Mouse (Mus musculus) heart, postnatal 4 days (tissue): ENCODE data around the gene H2-Ob. TPM values are rescaled to one million over a fixed set of nuclear protein-coding genes. Genes with fewer than 3 reads are reported as not detected.
A peak's percentile ranks its signal among the peaks of the same experiment; 100 is the strongest.
"Not testable (repeated sequence)": the region's sequence is repeated elsewhere in the genome, so short reads cannot be mapped to it uniquely, and the experiment has no call there.

Experiments used
- DNase-seq: peaks from one replicate; pipeline ENCODE4 v3.0.0; 2021
- total RNA-seq, 2 experiments: library from RNA; stranded (reverse); gene quantifications; 2 replicates each; pipeline ENCODE4 v1.2.3; 2021

The H2-Ob gene
- total RNA-seq, 2 experiments from 2014 or later, result 0.23 to 0.38 TPM

DNA sequence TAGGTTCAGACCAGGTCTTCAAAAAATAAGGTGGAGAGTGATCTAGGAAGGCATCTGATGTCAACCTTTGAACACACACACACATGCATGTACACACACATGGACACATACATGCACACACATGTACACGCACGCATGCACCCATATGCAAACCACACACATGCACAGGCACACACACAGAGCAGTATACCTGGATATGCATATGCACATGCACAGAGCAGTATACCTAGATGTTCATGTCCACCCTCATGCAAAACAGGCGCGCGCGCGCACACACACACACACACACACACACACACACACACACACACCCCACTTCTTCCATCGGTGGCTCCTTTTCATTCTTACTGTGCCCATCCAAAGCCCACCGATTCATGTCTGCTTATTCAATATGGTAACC, 30.8 kb upstream of the H2-Ob start:
- peak; percentile 2 for DNase-seq

DNA sequence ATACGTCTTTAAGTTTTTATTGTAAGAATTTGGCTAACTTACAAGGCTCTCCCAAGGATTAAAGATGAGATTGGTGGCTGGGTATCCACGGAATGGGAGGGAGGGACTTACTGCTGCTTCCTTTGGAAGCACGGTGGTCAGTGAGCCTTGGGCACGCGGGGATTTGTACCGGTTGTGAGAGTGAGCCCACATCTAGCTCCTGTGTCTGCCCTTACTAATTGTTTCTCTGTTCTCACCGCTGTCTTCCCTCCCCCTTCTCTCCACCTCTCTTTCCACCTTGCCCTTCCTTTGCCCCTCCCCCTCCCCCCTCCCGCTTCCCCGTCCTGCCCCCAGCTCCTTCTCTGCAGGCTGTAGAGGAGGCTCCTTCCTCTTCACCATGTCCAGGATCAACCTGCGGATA, 30.3 kb upstream of the H2-Ob start:
- peak; percentile 2 for DNase-seq

DNA sequence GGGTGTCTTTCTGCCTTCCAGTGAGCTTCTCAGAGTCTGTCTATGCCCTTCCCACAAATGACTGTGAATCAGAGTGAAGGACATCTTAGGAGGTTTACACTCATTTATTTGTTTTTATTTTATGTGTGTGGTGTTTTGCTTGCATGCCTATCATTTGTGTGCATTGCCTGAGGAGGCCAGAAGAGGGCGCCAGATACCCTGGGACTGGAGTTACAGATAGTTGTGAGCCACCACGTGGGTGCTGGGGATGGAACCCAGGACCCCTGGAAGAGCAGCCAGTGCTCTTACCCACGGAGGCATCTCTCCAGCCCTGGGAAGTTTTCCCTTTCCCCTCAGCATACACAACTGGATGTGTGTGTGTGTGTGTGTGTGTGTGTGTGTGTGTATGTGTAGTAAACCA, 29.0 kb upstream of the H2-Ob start:
- peak; percentile 2 for DNase-seq

DNA sequence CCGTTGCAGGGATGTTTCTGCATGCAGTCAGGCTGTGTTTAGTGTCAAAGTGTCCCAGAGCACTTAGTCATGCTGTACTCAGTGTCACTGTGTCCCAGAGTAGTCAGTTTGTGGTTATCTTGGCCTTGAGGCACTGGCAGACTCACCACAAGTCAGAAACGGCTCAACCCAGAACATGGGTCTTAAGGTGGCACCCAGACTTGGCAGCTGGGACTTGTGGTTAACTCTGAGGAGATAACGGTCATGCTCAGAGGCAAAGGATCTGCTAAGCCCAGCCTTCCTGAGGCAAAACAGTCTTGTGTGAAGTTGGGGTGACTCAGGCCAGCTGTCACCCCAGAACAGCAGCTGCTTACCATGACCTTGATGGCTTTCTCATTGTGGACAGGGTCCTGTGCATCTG, 28.1 kb upstream of the H2-Ob start:
- DNase-seq, result peak; percentile 2

DNA sequence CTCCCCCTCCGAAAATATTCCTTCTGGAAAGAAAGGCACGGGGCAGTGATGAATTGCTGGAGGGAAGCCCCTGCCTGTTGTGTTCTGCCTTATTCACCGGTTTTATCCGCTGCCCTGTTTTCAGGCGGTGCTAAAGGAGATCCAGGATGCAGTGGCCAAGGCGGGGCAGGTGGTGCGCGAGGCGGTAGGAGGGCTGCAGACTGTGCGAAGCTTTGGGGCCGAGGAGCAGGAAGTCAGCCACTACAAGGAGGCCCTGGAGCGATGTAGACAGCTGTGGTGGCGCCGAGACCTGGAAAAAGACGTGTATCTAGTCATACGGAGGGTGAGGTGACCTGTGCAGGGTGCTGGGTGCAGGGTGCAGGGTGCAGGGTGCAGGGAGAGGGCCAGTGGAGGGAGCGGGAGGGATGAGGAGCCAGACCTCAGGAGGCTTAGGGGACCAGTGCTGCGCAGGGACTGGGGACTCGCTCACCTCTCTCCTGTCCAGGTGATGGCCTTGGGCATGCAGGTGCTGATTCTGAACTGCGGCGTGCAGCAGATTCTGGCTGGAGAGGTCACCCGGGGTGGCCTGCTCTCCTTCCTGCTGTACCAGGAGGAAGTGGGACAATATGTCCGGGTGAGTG, 26.8 kb upstream of the H2-Ob start:
- DNase-seq, result no peak

DNA sequence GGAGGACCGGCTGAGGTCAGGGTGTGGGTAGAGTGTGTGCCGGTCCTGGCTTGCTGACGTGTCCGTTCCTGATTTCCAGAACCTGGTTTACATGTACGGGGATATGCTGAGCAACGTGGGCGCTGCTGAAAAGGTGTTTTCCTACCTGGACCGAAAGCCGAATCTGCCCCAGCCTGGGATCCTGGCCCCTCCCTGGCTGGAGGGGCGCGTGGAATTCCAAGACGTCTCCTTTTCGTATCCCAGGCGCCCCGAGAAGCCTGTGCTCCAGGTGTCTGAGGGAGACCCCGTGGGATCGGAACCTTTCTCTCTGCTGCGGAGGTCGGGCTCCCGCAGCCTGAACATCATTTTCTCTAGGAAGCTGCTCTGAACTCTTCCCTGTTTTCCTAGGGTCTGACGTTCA, 24.8 kb upstream of the H2-Ob start:
- no peak for DNase-seq

DNA sequence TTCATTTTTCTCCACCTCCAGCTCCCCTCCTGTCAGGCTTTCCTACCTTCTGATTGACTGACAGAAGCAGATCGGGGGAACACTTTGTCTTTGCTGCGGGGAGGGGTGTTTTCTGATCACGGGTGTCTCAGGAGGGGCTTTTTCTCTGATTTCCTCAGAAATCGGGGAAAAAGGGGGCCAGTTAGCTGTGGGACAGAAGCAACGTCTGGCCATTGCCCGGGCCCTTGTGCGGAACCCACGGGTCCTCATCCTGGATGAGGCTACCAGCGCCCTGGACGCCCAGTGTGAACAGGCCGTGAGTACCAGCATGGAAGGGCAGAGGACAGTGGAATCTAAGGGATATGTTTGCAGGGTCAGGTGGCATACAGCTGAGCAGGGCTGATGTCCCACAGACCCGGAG, 23.5 kb upstream of the H2-Ob start:
- no peak for DNase-seq

DNA sequence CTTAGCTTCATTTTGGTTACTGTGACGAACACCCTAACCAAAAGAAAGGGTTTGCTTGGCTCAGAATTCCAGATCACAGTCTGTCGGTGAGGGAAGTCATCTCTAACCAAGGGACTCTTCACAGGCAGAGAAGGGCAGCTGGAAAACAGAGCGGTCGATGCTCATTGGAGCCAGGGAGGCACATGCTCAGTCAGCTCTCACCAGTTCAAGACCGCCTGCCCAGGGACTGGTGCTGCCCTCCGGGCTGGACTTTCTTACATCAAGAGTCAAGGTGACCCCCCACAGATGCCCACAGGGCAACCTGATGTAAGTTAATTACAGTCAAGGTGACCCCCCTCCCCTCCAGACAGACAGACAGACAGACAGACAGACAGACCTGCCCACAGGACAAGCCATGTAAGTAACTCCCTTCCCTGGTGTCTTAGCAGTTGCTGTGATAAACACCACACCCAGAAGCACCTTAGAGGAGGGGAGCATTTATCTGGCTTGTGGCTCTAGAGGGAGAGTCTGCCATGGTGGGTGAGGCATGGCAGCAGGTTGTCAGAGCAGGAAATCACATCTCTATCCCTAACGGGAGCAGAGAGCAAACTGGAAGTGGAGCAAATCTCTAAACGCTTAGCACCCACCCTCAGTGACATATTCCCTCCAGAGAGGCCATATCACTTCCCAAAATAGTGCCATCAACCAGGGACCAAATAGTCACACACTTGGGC, 21.3 kb upstream of the H2-Ob start:
- no peak for DNase-seq

DNA sequence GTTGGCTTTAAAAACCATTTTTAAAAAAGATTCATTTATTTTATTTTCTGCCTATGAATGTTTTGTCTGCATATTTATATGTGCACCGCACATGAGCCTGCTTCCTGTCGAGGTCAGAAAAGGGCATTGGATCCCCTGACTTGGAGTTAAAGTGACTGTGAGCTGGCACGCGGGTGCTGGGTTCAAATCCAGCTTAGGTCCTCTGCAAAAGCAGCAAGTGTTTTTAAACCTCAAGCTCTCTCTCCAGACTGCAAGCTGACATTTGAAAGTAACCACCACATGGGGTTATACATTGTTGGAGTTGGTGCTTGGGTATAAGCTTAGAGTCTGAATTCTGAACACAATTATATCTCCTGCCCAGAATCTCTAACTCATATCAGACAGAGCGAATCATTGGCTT, 20.7 kb upstream of the H2-Ob start:
- DNase-seq, result no peak

DNA sequence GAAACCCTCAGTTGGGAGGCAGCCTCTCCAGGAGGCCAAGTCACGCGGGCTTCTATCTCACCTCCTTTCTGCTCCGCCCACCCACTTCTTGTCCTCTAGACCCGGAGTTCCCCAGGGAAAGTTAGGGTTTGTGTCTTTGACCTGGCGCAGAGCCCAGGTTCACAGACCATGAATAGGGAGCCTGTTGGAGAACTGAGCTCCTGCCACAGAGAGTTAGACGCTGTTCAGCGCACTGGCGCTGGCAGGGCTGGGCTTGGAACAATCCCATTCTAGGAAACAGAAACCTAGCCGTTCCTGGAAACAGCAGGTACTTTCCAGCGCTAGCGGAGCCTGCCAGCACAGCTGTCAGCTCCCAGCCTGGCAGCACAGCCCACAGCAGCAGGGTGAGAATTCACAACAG, 20.0 kb upstream of the H2-Ob start:
- DNase-seq, result peak; percentile 57

DNA sequence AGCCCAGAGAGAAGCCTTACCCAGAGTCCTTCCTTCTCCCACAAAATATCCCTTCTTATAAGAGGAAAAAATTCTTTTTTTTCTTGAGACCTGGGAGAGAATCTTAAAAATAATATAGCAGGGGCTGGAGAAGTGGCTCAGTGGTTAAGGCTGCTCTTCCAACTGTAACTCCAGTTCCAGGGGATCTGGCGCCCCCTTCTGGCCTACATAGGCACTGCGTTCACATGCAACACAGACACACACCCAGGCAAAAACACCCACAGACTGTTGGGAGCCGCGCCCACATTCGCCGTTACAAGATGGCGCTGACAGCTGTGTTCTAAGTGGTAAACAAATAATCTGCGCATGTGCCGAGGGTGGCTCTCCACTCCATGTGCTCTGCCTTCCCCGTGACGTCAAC, 19.6 kb upstream of the H2-Ob start:
- DNase-seq, result peak; percentile 80

DNA sequence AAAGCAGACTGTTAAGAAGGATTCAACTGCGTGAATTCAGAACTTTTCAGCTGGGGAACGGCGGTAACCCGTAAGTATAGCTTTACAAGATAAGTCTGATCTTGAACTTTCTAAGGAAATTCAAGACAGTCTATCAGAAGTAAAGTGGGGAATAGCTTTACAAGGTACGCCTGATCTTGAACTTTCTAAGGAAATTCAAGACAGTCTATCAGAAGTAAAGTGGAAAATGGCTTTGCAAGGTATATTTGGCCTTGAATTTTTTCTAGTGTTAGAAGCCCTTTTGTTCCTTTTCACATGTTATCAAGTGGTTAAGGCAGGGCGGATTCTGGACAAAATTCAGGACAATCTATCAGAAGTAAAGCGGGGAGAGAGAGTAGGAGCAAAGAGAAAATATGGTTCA, 18.9 kb upstream of the H2-Ob start:
- DNase-seq, result not testable (repeated sequence)

DNA sequence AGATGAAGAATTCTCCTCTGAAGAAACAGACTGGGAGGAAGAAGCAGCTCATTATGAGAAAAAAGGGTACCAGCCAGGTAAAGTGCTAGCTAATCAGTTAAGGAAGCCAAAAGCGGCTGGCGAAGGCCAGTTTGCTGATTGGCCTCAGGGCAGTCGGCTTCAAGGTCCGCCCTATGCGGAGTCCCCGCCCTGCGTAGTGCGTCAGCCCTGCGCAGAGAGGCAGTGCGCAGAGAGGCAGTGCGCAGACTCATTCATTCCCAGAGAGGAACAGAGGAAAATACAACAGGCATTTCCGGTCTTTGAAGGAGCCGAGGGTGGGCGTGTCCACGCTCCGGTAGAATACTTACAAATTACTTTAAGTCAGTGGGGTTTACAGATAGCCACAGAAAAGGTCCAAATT, 18.3 kb upstream of the H2-Ob start:
- DNase-seq, result not testable (repeated sequence)

DNA sequence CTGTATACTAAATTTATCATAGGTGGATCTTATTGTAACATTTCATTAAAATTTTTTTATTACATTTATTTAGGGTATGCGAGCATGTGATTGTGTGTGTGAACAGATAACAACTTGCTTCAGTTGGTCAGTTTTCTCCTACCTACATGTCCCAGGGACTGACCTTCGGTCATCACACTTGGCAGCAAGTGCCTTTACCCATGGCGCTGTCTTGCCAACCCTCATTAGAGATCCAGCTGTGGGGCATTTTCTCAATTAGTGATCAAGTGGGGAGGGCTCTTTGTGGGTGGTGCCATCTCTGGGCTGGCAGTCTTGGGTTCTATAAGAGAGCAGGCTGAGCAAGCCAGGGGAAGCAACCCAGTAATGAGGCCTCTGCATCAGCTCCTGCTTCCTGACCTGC, 13.9 kb upstream of the H2-Ob start:
- no peak for DNase-seq

DNA sequence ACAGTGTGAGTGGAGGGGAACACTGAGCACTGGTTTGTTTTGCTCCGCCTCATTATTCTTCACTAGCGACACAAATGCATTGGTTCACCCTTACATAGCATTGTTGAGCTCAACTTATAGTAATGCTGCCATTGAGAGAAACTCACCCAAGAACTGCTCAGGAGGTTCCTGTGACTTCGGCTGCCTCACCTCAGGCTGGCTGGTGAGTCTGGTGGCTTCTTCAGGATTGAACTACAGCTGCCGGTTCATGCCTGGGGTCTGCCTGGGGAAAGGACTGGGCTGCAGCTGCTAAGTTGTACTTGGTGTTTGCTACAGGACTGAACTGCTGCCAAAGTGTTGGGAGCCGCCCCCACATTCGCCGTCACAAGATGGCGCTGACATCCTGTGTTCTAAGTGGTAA, 13.3 kb upstream of the H2-Ob start:
- no peak for DNase-seq

DNA sequence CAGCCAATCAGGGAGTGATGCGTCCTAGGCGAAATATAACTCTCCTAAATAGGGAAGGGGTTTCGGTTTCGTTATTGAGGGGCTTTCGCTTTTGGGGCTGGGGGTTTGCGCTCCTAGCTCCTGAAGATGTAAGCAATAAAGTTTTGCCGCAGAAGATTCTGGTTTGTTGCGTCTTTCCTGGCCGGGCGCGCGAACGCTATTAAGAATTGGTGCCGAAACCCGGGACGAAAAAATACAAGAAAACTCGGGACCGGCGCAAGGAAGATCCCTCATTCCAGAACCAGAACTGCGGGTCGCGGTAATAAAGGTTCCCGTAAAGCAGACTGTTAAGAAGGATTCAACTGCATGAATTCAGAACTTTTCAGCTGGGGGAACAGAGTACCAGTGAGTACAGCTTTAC, 12.8 kb upstream of the H2-Ob start:
- not testable (repeated sequence) for DNase-seq

DNA sequence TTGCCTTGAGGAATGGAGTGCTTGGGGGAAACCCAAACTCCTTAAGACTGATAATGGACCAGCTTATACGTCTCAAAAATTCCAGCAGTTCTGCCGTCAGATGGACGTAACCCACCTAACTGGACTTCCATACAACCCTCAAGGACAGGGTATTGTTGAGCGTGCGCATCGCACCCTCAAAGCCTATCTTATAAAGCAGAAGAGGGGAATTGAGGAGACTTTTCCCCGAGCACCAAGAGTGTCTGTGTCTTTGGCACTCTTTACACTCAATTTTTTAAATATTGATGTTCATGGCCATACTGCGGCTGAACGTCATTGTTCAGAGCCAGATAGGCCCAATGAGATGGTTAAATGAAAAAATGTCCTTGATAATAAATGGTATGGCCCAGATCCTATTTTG, 7.7 kb upstream of the H2-Ob start:
- DNase-seq, result not testable (repeated sequence)

DNA sequence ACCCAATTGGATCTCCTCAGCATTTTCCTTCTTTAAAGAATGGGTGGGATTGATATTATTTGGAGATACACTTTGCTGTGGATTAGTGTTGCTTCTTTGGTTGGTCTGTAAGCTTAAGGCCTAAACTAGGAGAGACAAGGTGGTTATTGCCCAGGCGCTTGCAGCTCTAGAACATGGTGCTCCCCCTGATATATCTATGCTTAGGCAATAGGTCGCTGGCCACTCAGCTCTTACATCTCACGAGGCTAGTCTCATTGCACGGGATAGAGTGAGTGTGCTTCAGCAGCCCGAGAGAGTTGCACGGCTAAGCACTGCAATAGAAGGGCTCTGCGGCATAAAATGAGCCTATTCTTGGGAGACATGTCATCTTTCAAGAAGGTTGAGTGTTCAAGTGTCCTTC, 6.7 kb upstream of the H2-Ob start:
- not testable (repeated sequence) for DNase-seq

DNA sequence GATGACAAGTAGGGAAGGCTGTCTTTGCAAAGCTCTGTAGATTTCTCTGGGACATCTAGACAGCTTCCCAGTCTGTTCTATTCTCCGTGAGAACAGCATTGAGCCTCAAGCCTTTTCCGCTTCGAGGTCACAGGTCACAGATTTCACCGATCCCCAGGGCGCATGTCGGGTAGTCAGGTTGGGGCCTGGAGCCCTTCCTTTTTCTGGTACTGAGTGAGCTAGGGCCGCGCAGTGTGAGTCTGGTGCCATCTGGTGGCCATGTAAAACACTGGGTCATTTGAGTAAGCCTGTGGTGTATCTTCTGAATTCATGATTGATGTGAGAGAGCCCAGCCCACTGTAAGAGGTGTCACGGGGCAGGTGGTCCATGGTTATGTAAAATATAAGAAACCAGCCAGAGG, 3.8 kb upstream of the H2-Ob start:
- DNase-seq, result peak; percentile 83

DNA sequence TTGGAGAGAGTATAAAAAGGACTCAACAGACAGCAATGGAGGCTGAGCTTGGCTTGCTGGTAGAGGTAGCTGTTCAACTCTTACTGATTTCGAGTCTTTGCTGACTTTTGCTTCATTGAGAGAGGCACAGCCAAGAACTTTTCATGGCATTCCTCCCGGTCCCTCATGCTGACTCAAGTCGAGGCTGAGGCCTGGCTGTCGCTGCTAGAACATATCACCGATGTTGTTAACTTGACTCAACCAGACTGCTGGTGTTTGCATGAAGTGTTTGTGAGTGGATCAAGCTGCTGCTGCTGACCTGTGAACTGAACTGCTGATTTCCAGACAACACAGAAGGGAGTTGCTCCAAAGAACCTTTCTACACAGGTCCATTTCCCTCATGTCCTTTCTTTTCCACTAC, 2.0 kb upstream of the H2-Ob start:
- no peak for DNase-seq

DNA sequence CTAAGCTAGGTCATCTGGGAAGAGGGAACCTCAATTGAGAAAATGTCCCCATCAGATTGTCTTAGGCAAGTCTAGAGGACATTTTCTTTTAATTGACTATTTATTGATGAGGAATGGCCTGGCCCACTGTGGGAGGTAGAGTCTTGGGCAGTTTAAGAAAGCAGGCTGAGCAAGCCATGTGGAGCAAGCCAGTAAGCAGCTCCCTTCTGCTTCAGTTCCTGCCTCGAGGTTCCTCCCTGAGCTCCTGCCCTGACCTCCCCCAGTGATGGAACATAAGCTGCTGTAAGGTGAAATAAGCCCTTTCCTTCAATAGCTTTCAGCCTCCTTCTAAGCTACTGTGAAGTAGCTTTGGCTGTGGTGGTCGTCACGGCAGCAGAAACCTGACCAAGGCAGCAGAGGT, 962 bp upstream of the H2-Ob start:
- DNase-seq, result no peak

DNA sequence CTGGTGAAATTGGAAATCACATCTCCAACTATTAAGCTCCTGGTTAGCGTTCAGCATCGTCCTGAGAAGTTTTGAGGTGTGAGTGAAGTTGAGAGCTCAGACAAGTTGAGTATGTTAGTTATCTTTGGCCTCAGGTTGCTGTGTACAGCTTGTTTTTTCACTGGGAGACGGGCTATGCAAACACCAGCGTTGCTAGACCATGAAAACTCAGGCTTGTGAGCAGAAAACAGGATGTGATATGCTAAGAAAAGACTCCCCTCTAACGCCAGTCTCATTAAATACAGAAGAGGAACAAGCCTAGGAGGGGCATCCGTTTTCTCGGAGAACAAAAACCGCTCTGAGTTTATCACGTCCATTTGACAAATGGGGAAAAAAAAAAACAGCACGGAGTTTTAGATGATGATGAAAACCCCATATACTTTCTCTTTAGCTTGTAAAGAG, 918 bp downstream of the H2-Ob start:
- DNase-seq, result no peak

DNA sequence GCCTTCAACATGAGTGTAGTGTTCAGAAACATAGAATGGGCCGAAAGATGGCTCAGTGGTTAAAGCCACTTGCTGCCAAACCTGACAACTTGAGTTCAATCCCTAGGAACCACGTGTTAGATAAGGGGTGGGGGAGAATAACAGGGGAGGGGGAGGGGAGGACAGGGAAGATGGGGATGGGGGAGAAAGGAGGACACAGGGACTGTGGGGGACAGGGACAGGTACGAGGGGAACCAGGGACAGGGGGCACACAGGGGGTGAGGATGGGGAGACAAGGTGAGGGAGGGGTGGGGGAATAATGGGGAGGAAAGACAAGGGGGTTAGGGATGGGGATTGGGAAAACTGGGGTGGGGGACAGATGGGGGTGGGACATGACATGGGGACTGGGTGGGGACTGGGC, 1.7 kb downstream of the H2-Ob start:
- DNase-seq, result no peak

DNA sequence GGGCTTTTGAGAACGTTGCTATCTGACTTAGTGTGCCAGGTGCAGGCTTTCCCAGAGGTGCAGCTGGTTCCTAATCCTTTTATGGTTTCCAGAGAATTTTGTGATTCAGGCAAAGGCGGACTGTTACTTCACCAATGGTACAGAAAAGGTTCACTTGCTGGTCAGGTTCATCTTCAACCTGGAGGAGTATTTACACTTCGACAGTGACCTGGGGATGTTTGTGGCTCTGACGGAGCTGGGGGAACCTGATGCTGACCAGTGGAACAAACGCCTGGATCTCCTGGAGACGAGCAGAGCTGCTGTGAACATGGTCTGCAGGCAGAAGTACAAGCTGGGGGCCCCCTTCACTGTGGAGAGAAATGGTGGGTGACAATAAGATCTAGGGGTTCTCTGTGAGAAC, 2.2 kb downstream of the H2-Ob start:
- no peak for DNase-seq

DNA sequence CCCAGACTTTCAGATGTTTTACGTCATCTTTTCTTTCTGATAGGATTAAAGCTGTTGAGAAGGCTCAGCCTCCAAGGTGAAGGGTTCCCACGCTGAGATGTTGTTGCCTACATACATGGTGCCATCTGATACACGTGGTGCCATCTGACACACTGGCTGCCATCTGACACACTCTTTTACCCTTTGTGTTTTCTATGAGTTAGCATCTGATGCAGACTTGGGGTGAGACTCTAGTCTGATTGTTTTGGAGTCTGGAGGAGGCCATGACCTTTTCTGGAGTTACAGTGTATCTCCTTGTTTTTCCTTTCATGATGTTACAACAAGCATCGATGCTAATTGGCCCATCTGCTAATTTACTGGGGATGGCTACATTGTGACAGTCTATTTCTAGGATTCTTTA, 6.0 kb downstream of the H2-Ob start:
- DNase-seq, result no peak
